Mouse (Mus musculus) kidney, embryonic 14.5 days (tissue): ENCODE measurements around the gene Csf1. TPM values are rescaled to one million over a fixed set of nuclear protein-coding genes. Genes with fewer than 3 reads are reported as not detected.
"Not testable (repeated sequence)": the region's sequence is repeated elsewhere in the genome, so short reads cannot be mapped to it uniquely, and the experiment has no call there.

Source experiments
- ATAC-seq: fragments of 200-750 bp; cut with Nextera tagmentation; 2 replicates; pipeline ENCODE4 v1.8.0; 2017; ENCODE audit warnings: moderate number of reproducible peaks, mild to moderate bottlenecking, moderate TSS enrichment, moderate library complexity; ENCODE audit not compliant: low FRiP score, low TSS enrichment
- H3K27ac ChIP-seq: fragments of 300-500 bp; sonication (generic); 2 replicates; pipeline ENCODE4 v1.5.1; 2014; ENCODE audit warnings: low read depth, mild to moderate bottlenecking, low read length, moderate library complexity, mixed read lengths
- H3K27me3 ChIP-seq: fragments of 300-500 bp; sonication (generic); 2 replicates; pipeline ENCODE4 v1.6.1; 2014; ENCODE audit warnings: mild to moderate bottlenecking, low read length; ENCODE audit not compliant: control insufficient read depth, insufficient read depth
- H3K36me3 ChIP-seq: fragments of 300-500 bp; sonication (generic); 2 replicates; pipeline ENCODE4 v1.6.1; 2014; ENCODE audit warnings: low read length, mixed read lengths; ENCODE audit not compliant: control insufficient read depth, insufficient read depth
- H3K4me1 ChIP-seq: fragments of 300-500 bp; sonication (generic); 2 replicates; pipeline ENCODE4 v1.6.1; 2014; ENCODE audit warnings: low read length, mixed read lengths; ENCODE audit not compliant: control insufficient read depth, insufficient read depth
- H3K4me2 ChIP-seq: fragments of 300-500 bp; sonication (generic); replicated peaks from 2 replicates; pipeline ENCODE4 v1.6.1; 2014; ENCODE audit warnings: low read depth, mild to moderate bottlenecking, low read length
- H3K4me3 ChIP-seq: fragments of 300-500 bp; sonication (generic); 2 replicates; pipeline ENCODE4 v1.5.1; 2014; ENCODE audit warnings: mild to moderate bottlenecking, low read length
- H3K9ac ChIP-seq: fragments of 300-500 bp; sonication (generic); 2 replicates; pipeline ENCODE4 v1.6.1; 2014; ENCODE audit warnings: low read depth, mild to moderate bottlenecking, low read length, moderate library complexity
- H3K9me3 ChIP-seq: fragments of 300-500 bp; sonication (generic); 2 replicates; pipeline ENCODE4 v1.6.1; 2016; ENCODE audit warnings: low read length; ENCODE audit not compliant: control insufficient read depth
- WGBS: fragments of 180-500 bp; shearing (Covaris S2); extraction: QIAGEN DNeasy Blood & Tissue Kit; methylation state at CpG from one replicate; pipeline ENCODE4 v1.1.7; 2014; 5-methylcytosine and 5-hydroxymethylcytosine counted together
- polyA plus RNA-seq: library from polyadenylated mRNA; unstranded; fragments of >200 nt; fragmentation: Nextera tagmentation; extraction: Ambion mirVana; gene quantifications from 2 replicates; pipeline ENCODE4 v1.2.1, GENCODE M21; 2014

The Csf1 gene
- polyA plus RNA-seq, 1 experiment from 2014 or later = 8.5 TPM

DNA sequence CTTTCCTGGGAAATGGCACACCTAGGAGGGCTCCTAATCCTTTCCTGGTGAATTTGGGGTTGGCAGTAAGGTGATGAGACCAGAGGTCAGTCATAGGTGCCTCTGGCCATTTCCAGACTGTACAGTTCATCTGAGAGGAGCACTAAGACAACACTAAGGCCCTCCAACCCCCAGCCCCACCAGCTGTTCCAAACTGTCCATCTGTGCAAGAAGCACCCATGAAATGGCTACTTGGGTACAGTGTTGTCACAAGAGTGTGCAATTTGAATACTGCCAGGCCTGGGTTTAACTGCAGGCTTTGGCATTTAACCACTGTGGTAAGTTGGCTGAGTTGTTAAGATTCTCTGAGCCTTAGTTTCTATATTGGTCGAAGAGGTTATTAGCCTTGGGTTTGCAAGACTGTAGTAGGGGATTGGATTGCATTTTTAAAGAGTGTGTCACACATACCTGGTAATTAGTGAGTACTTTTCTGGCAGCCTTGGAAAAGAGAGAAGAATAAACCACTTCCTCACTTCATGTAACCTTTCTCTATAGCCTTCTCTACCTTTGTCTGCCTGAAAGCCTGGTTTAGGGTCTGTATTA is 22.6 kb downstream of the Csf1 start:
- no peak for ATAC-seq
- no peak overlapping the region for H3K4me2 ChIP-seq
- H3K9ac ChIP-seq = no peak overlapping the region
- WGBS = 86% methylated on average over 1 of the region's 1 CpGs
- H3K27me3 ChIP-seq = no peaks in the 10 kb centered on the region
- no peaks in the 10 kb centered on the region for H3K9me3 ChIP-seq
- H3K27ac ChIP-seq = no peak overlapping the region
- H3K4me1 ChIP-seq = peaks cover 24% of the 10 kb centered on the region
- 0 out of 2 replicates have a peak, but pooled peaks cover 2% of the 10 kb centered on the region for H3K36me3 ChIP-seq
- no peak overlapping the region for H3K4me3 ChIP-seq

DNA sequence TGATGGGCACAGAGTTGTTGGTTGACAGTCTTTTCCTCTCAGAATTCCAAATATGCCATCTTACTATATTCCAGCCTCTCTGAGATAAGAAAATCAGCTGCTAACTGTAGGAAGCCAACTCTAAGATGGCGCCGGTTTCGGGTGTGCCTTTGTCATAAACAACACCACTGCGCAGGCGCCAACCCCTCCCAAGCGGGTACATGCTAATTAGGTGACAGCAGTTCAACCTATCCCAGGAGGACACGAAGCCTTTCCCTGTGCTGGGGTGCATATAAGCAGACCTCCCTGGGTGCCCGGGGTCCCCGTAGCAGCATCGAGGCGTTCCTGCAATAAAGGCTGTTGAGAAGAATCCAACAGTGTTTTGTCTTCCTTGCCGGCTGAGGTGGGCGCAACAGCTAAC is 24.6 kb downstream of the Csf1 start:
- ATAC-seq, H3K9ac ChIP-seq, H3K27ac ChIP-seq, H3K36me3 ChIP-seq, H3K27me3 ChIP-seq, H3K4me2 ChIP-seq, H3K9me3 ChIP-seq, H3K4me3 ChIP-seq: not testable (repeated sequence)
- 96% methylated on average over 13 of the region's 13 CpGs for WGBS
- peaks cover 10% of the 10 kb centered on the region for H3K4me1 ChIP-seq

DNA sequence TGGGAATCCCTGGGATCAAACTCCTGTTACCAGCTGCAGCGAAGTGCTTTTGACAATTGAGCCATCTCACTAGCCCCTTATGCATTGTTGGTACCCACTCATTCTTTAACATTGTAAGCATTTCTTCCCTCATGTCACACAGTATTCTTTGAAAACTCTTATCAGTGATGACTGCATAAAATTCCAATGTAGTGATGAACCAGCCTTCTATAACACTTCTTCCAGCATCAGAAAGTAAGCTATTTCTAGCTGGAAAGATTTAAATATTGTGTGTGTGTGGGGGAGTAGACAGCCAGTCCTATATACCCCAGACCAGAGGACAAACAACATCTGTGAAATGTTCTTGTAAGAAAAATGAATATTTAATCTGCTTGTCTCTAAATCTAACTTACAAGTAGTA is 26.9 kb downstream of the Csf1 start:
- H3K4me1 ChIP-seq = no peaks in the 10 kb centered on the region
- WGBS = 88% methylated on average over 1 of the region's 1 CpGs
- H3K27me3 ChIP-seq = no peaks in the 10 kb centered on the region
- no peak overlapping the region for H3K9ac ChIP-seq
- H3K4me2 ChIP-seq = no peak overlapping the region
- no peak overlapping the region for H3K4me3 ChIP-seq
- no peaks in the 10 kb centered on the region for H3K9me3 ChIP-seq
- H3K36me3 ChIP-seq = no peaks in the 10 kb centered on the region
- no peak for ATAC-seq
- H3K27ac ChIP-seq = no peak overlapping the region

DNA sequence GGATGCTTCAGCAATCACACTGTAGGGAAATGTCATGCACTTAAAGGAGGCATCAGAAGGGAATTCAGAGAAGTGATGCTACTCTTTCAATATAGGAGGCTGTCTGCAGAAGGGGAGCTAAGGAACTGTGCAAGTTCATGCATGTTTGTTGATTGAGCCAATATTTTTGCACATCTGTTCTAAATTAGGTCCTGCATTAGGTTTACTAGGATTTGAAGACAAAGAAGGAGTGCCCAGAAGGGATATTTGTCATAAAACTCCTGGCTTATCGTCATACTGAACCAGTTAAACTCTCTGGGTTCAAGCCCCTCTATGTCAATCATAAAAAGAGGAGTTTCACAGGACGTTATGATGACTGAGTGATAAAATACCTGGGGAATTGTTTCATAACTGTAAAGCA is 30.0 kb downstream of the Csf1 start:
- no peaks in the 10 kb centered on the region for H3K4me1 ChIP-seq
- H3K9me3 ChIP-seq = no peaks in the 10 kb centered on the region
- no peaks in the 10 kb centered on the region for H3K36me3 ChIP-seq
- no peak overlapping the region for H3K4me3 ChIP-seq
- WGBS = 64% methylated on average over 2 of the region's 2 CpGs
- no peak overlapping the region for H3K27ac ChIP-seq
- no peak overlapping the region for H3K4me2 ChIP-seq
- ATAC-seq = no peak
- no peak overlapping the region for H3K9ac ChIP-seq
- H3K27me3 ChIP-seq = no peaks in the 10 kb centered on the region

DNA sequence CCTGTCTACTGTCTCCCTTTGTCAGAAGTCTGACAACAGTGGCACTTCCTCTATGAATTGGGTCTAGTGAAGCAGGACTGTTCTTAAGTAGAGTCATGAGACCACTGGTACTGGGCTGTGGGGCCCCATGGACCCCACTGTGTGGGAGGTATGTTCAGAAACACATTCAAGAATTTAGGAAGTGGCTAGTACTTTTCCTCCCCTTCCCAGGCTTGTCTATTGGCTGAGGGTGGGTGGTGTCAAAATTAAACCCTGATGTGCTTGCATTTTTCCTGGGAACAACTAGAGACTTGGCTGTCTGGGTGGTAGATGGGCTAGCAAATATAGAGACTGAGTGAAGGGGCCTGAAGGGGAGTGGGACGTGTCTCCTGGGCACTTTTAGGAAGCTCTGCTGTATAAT is 31.8 kb downstream of the Csf1 start:
- ATAC-seq = no peak

DNA sequence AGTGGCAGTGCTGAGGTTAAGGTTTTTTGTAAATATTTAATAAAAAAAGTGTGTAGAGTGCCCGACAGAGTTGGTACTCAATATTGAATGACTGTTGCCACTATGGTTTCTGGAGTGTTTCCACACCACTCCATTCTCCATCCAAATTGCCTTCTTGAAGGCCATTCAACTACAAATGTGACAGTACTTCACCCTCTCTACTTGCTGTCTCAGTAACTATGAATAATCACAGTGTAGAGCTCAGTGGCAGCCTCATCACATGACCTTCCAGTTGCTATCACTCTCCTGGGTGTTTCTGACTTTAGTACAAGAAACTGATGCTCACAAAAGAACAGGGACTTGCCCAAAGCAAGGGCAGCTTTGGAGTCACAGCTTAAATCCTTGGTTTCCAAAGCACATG is 44.3 kb downstream of the Csf1 start:
- no peaks in the 10 kb centered on the region for H3K9me3 ChIP-seq
- H3K36me3 ChIP-seq = no peaks in the 10 kb centered on the region
- H3K4me3 ChIP-seq = no peak overlapping the region
- H3K9ac ChIP-seq = no peak overlapping the region
- no peak for ATAC-seq
- no peak overlapping the region for H3K27ac ChIP-seq
- H3K4me1 ChIP-seq = no peaks in the 10 kb centered on the region
- H3K4me2 ChIP-seq = no peak overlapping the region
- 85% methylated on average over 1 of the region's 1 CpGs for WGBS
- no peaks in the 10 kb centered on the region for H3K27me3 ChIP-seq

More for the DNA sequence above, 31.8 kb downstream of the Csf1 start:
- 38% methylated on average over 1 of the region's 1 CpGs for WGBS
- Histone ChIP-seq H3K9me3 (no peaks in the 10 kb centered on the region), H3K36me3 (no peaks in the 10 kb centered on the region), H3K4me3 (no peak overlapping the region), H3K4me2 (no peak overlapping the region), H3K27ac (no peak overlapping the region), H3K4me1 (no peaks in the 10 kb centered on the region), H3K27me3 (no peaks in the 10 kb centered on the region), H3K9ac (no peak overlapping the region)

DNA sequence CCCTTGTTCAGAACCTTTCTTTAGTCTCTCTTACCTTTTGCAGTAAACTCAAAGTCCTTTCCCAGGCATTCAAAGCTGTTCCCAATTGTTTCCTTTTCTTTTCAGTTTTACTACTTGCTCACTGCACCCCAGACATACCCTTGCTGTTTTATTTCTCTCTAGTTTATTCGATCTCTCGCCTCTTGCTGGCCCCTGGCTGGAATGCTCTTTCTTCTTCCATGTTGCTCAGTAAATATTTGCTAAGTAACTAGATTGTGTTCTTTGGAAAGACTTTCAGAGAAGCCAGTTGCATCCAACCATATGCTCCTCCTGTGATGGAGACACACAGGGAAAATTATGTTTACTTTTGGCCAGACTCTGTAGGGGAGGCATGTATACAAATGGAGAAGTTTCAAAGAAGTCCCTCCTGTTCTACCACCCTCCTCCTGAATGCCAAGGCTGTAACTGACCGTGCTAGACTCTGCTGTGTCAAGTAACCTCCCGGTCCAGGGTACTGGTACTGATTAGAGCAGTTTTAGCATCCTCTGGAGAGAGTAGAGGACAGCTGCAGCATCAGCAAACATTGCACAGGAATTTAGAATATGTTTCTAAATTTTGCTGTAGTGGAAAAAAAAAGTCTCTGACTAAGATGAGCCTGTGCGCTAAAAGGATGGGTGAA is 45.9 kb downstream of the Csf1 start:
- ATAC-seq = no peak
- 48% methylated on average over 5 of the region's 5 CpGs for WGBS
- Histone ChIP-seq H3K9ac (no peak overlapping the region), H3K4me1 (no peaks in the 10 kb centered on the region), H3K9me3 (no peaks in the 10 kb centered on the region), H3K27me3 (no peaks in the 10 kb centered on the region), H3K4me2 (no peak overlapping the region), H3K4me3 (no peak overlapping the region), H3K27ac (no peak overlapping the region), H3K36me3 (no peaks in the 10 kb centered on the region)

DNA sequence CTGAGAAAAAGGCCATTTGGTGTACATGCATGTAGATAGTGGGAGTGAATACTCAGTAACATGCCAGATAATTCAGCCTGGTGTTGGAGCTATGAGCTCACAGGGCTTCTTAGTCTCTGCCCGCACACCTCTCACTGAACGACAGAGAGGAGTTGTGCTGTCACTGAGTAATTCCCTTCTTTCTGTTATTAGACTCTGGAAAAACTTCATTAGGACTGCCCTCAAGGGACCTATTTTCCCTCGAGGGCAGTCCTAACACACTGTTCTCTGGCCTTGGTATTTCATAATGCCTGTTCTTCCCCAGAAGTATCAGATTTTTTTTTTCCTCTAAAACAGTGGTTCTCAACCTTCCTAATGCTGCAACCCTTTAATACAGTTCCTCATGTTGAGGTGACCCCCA is 48.2 kb downstream of the Csf1 start:
- Histone ChIP-seq H3K36me3 (no peaks in the 10 kb centered on the region), H3K9ac (no peak overlapping the region), H3K4me2 (no peak overlapping the region), H3K27me3 (no peaks in the 10 kb centered on the region), H3K4me3 (no peak overlapping the region), H3K4me1 (no peaks in the 10 kb centered on the region), H3K9me3 (no peaks in the 10 kb centered on the region), H3K27ac (no peak overlapping the region)
- 45% methylated on average over 3 of the region's 3 CpGs for WGBS
- no peak for ATAC-seq

DNA sequence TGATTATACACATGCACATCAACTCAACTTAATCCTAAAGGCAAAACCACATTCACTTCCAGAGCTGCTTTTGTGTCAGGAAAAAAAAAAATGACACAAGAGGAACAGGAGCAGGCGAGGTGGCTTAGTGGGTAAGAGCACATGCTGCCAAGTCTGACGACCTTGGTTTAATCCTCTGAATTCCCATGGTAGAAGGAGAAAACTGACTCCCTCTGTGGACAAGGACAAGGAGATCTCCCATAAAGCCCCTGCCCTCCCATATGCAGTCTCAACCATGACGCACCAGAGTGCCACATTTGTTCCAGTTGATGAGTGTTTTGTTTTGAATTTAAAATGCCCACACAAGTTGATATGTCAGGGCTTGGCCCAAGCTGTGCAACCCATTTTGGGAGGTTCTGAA is 51.1 kb downstream of the Csf1 start:
- ATAC-seq = no peak
- Histone ChIP-seq H3K9ac (no peak overlapping the region), H3K9me3 (no peaks in the 10 kb centered on the region), H3K4me1 (no peaks in the 10 kb centered on the region), H3K4me3 (no peak overlapping the region), H3K27ac (no peak overlapping the region), H3K27me3 (no peaks in the 10 kb centered on the region), H3K4me2 (no peak overlapping the region), H3K36me3 (no peaks in the 10 kb centered on the region)
- WGBS = 72% methylated on average over 3 of the region's 3 CpGs
